Mouse (Mus musculus) lung, postnatal 14 days (tissue): ENCODE data around the gene Ddah1.
A peak's percentile ranks its signal among the peaks of the same experiment; 100 is the strongest.

Experiments
- DNase-seq: peaks from one replicate; pipeline ENCODE4 v3.0.0; 2021

The Ddah1 gene

DNA sequence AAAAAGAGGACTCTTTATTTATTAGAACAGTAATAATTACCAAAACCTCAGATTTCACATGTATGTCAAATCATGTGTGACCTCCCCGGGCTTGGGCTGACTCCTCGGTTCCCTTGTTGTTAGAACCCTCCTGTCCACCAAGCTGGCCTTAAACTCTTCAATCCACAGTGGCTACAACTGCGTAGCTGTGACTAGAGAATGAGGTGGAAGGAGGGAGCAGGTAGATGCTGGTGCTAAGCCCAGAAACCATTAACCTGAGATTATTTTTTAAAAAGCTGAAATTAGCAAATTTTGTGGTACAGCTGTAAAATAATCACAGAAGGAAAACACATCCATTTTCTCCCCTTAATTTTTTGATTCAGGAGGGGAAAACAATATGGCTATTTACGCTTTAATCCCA is 10.0 kb downstream of the Ddah1 start:
- DNase-seq: no peak

- no peak for DNase-seq
These were observed 14.9 kb downstream of the Ddah1 start for GRCm38 (mm10) chr3:145773384-145773783.

- peak; percentile 54 for DNase-seq
These were observed 15.9 kb downstream of the Ddah1 start for GRCm38 (mm10) chr3:145774336-145774735.

DNA sequence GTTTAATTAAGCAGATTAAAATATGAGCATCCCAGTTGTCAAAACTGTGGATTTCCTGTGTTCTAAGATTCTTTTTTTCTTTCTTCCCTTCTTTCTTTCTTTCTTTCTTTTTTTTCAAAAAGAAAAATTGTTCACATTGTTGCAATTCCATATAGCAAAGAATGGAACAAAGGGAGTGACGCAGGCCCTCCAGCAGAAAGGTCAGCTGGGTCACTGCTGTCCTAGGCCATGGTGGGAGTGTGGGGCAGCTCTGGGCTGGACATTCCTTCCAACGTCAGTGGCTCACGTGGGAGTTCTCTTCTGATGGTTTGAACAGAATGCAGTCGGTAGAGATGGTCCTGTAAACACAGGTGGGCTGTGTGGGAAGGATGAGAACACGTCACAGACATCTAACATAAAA is 16.8 kb downstream of the Ddah1 start:
- no peak for DNase-seq

GRCm38 (mm10) chr3:145775862-145776261 is 17.4 kb downstream of the Ddah1 start:
- no peak for DNase-seq

DNA sequence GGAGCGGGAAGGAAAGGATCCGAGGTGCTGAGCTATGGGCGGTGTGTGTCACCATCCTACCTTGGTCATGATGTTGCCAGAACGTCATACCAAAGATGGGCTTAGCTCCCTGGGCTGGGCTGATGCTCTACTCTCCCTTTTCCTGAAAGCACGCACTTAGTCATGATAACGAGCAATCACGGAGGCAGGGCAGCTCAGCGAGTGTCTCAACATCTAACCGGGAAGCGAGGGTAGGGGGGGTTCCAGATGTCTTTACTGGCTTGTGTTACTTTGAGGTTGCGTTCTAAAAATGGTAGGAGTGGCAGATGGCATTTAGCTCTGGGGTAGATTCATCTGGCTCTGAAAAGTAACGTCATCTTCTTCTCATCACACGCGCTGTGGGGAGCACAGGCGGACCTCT is 18.5 kb downstream of the Ddah1 start:
- no peak for DNase-seq

DNA sequence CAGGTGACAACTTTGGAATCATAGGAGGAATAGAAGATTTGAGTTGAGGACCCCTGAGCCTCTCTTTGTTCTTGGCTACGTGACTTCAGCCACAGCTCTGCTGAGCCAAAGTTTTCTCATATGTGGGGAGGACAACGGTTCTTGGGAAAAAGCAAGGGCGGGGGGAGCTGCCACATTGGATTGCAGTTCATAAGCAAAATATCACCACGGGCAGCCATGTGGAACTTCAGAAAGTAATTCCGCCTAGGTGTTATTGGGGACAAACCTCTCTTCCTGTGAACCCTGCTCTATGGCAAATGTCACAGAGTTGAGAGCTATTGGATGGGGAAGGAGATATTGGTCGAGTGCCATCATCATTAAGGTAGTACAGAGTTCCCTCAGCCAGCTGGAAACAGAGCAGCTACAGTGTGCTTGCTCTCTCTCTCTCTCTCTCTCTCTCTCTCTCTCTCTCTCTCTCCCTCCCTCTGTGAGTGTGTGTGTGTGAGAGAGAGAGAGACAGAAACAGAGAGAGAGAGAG is 20.0 kb downstream of the Ddah1 start:
- no peak for DNase-seq

- DNase-seq: no peak
These were observed 21.0 kb downstream of the Ddah1 start for GRCm38 (mm10) chr3:145779279-145779973.

- DNase-seq: no peak
These were observed 22.4 kb downstream of the Ddah1 start for GRCm38 (mm10) chr3:145780784-145781442.

DNA sequence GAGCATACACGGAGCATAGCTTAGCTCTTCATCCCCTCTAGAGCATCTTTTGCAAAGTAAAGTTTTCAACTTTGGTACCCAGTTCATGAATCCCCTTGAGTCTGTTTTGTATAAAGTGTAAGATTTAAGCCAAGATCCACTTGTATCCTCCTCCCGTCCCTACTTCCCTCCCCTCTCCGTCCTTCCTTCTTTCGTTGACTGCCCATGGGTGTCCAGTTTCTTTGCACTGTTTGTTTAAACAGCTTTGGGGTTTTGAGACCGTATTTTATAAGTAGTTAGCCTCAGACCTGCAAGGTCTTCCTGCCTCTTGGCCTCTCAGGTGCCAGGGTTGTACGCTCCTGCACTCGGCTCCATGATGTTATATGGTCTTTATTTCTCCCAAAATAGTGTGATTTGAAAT is 26.8 kb downstream of the Ddah1 start:
- DNase-seq: no peak

- peak; percentile 23 for DNase-seq
These were observed 28.8 kb downstream of the Ddah1 start for GRCm38 (mm10) chr3:145787303-145787702.

DNA sequence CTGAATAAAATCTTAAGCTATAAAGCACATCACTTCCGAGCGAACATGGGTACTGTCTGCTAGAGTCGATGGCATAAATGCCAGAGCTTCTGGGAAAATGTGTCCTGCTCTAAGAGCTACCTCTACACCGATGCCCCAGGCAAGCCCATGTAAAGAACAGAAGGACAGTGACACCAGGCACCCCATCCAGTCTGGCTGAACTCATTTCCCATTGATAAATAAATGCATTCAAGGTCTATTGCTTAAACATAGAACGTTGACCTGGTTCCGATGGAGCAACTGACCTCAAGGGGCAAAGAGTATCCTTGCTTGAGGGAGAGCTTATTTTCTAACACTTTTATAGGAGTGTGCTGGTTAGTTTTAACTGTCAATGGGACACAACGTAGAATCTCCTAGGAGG is 30.6 kb downstream of the Ddah1 start:
- DNase-seq: no peak

GRCm38 (mm10) chr3:145790233-145790632 is 31.8 kb downstream of the Ddah1 start:
- no peak for DNase-seq

GRCm38 (mm10) chr3:145790709-145791108 is 32.2 kb downstream of the Ddah1 start:
- no peak for DNase-seq

- DNase-seq: no peak
These were observed 35.9 kb downstream of the Ddah1 start for GRCm38 (mm10) chr3:145794355-145794754.

GRCm38 (mm10) chr3:145795896-145796295 is 37.4 kb downstream of the Ddah1 start:
- DNase-seq: no peak

GRCm38 (mm10) chr3:145798042-145798441 is 39.6 kb downstream of the Ddah1 start:
- no peak for DNase-seq

GRCm38 (mm10) chr3:145798751-145799188 is 40.3 kb downstream of the Ddah1 start:
- DNase-seq: peak; percentile 71

DNA sequence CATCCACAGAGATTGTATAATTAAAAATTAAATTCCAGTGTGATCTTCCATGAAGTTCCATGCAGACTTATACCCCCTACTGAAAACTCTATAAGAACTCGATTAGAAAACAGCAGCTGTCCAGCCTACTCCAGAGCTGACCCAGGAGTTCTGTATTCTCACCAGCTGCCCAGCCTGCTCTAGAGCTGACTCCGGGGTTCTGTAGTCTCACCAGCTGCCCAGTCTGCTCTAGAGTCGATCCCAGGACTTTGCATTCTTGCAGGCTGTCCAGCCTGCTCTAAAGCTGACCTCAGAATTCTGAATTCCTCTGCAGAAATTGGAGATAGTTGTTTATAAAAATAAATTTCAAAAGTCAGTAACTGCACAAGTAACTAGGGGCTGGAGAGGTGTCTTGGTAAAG is 40.9 kb downstream of the Ddah1 start:
- no peak for DNase-seq

DNA sequence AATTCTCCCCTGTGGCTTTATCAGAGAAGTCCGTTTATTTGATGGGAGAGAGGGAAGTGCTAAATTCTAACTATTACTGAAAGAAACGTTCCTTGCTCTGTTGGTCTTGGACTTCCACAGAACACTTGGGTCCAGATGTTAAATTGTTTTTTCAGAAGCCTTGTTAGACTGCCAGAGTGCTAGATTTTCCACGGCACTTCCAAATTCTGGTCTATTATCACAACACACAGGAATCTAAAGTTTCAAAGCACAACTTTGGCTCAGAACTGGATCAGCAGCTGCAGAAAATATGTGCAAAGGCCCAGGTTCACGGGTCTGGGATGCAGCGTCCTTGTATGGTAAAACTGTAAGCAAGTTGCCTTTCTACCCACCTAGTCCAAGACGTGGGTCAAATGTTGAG is 43.6 kb downstream of the Ddah1 start:
- DNase-seq: no peak

GRCm38 (mm10) chr3:145805848-145806247 is 47.4 kb downstream of the Ddah1 start:
- no peak for DNase-seq

- DNase-seq: no peak
These were observed 48.0 kb downstream of the Ddah1 start for GRCm38 (mm10) chr3:145806502-145806901.

DNA sequence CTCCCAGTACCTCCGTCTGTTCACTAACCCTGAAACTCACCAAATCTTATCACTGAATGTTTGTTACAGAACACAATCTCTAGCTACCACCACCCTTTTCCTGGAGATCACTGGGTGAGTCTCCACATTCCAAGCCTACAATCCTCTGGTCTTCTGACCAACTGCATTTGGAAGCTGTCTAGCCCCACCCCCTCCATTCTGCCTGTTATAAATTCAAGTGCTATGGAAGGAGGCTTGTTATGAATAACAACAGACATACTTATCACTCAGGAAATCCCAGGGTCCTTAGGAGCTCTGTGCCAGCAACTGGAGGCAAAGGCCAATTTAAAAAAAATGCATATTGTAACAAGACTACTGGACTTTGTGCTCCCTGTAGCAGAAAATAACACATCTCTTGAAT is 58.3 kb downstream of the Ddah1 start:
- DNase-seq: peak; percentile 46

DNA sequence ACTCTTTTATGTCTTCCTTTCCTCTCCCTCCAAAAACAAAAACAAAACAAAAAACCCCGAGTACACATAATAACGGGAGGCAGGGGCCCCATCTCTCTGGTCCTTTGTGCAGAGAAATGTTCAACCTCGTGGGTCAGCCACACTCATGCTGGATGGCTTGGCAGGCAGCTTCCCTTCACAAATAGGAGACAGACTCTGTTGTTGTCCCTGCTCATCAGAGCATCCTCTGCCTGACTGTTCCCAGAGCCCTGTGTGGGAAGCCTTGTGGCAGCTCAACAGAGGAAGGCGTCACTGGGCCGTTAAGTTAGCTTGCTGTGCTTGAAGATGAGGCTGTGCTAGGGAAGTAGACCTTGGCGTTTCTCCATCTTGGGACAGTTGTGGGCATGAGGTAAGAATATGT is 58.8 kb downstream of the Ddah1 start:
- DNase-seq: no peak

DNA sequence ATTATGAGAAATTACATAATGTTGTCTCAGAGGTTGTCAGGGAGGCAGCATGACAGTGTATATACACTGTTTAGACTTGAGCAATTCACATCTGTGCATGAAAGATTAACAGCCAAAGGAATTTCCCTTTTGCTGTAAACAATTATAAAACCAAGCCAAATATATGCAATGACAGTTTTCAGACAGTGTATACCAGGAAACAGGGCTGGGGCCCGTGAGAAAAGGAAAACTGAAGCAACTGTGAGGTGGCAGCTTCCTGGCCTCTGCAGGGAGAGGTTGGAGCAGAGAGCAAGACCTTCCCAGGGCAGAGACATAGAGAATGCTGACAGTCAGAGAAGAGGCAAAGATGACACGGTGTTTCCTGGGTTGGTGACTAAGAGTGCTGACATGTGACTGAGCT is 62.0 kb downstream of the Ddah1 start:
- no peak for DNase-seq
